Mouse (Mus musculus): ENCODE measurements at regions not wholly inside any gene's neighbourhood (a gene's known extent, or its start where the extent isn't known, plus 50 kb on each side); places are given as distances from the start of the nearest gene placed in this dataset.

DNA sequence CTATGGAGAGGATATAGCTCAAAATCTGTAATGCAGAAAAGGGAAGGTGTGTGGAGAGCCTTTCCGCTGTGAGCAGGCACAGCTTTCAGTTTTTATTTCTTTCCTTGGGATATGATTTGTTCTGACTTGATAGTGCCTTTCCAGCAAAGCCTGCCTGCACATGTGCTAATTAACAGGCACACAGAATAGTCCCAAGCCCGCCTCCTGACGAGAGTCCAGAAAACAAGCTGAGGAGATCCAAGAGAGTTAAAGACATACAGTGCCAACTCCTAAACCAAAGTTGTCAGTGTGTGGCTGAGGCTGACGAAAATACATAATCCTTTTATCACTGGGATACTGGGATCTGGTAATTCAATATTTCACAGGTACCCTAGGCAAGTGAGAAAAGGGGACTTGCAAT lies 224.8 kb upstream of the Gria1 start:
- Histone ChIP-seq H3K27ac (no peak overlapping the region), H3K4me1 (no peaks in the 10 kb centered on the region)
- no peak for ATAC-seq (replicated peaks)

DNA sequence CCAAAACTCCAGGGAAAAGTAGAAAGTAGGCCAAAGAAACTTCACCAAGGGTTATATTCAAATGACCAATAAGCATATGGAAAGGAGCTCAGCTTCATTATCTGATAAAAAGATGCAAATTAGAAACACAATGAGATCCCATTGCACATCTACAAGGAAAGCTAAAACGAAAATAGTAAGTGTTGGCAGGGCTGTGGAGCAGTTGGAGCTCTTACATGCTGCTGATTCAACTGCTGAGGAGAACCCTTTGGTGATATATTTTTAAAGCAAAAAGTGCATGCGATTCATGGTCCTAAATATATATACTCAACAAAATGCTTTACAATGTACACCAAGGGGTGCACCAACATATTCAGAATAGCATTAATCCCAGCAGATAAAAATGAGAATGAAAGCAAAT lies 218.5 kb upstream of the Gria1 start:
- Histone ChIP-seq H3K4me1 (no peaks in the 10 kb centered on the region), H3K27me3 (replicated peaks) (no peaks in the 10 kb centered on the region), H3K27ac (no peak overlapping the region), H3K9me3 (no peaks in the 10 kb centered on the region), H3K4me3 (no peak overlapping the region), H3K36me3 (replicated peaks) (no peaks in the 10 kb centered on the region), H3K4me2 (no peak overlapping the region), H3K9ac (no peak overlapping the region)
- 77% methylated on average over 2 of the region's 2 CpGs for WGBS
- no peak for ATAC-seq (replicated peaks)

More for the DNA sequence above, 224.8 kb upstream of the Gria1 start:
- H3K9me3 ChIP-seq: no peaks in the 10 kb centered on the region
- no peaks in the 10 kb centered on the region for H3K36me3 ChIP-seq (replicated peaks)
- 72% methylated on average over 4 of the region's 4 CpGs for WGBS
- no peak overlapping the region for H3K9ac ChIP-seq
- no peaks in the 10 kb centered on the region for H3K27me3 ChIP-seq (replicated peaks)
- no peak overlapping the region for H3K4me2 ChIP-seq
- no peak overlapping the region for H3K4me3 ChIP-seq

DNA sequence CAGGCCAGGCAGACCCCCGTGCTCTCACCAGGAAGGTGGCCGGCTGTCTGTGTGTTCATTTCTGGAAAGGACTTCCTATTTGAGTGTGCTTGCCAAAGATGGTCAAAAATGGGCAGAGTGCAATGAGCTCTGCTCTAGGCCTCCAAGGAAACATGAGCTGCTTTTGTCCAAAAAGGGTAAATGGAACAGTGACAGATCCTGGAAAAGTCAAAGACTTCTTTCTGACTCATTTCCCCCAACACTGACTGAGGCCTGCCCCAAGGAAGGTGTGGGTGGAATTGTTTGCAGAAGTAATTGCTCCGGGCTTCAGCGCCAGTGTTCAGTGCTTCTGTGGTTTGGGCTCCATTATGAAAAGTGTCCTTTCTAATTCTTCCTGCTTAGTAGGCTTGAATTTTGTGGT lies 203.9 kb upstream of the Gria1 start:
- no peaks in the 10 kb centered on the region for H3K4me1 ChIP-seq
- no peak overlapping the region for H3K4me3 ChIP-seq
- no peak overlapping the region for H3K9ac ChIP-seq
- H3K27me3 ChIP-seq (replicated peaks): no peaks in the 10 kb centered on the region
- no peak for ATAC-seq (replicated peaks)
- H3K9me3 ChIP-seq: no peaks in the 10 kb centered on the region
- H3K27ac ChIP-seq: no peak overlapping the region
- no peak overlapping the region for H3K4me2 ChIP-seq
- no peaks in the 10 kb centered on the region for H3K36me3 ChIP-seq (replicated peaks)
- WGBS: 87% methylated on average over 4 of the region's 4 CpGs

DNA sequence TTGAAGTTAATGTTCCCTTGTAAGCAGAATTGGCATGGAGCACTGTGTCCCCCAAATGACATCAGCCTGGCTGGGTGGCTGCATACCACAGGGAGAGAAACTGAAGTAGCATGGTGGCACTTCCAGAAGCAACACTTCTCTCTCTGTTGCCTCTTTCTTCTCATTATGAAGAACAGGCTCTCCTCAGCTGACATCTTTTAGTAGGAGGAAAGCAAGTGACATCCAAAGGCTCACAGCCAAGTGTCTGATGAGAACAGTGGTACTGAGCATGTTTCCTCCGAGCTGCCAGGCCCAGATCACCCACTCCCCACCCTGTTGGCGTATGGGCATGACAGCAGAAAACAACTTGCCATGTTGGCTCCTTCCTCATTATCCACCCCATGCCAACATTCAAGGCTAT lies 201.0 kb upstream of the Gria1 start:
- H3K9ac ChIP-seq: no peak overlapping the region
- no peak overlapping the region for H3K4me3 ChIP-seq
- no peaks in the 10 kb centered on the region for H3K4me1 ChIP-seq
- no peak overlapping the region for H3K4me2 ChIP-seq
- ATAC-seq (replicated peaks): no peak
- H3K36me3 ChIP-seq (replicated peaks): no peaks in the 10 kb centered on the region
- no peaks in the 10 kb centered on the region for H3K9me3 ChIP-seq
- 96% methylated on average over 2 of the region's 2 CpGs for WGBS
- H3K27ac ChIP-seq: no peak overlapping the region
- no peaks in the 10 kb centered on the region for H3K27me3 ChIP-seq (replicated peaks)

DNA sequence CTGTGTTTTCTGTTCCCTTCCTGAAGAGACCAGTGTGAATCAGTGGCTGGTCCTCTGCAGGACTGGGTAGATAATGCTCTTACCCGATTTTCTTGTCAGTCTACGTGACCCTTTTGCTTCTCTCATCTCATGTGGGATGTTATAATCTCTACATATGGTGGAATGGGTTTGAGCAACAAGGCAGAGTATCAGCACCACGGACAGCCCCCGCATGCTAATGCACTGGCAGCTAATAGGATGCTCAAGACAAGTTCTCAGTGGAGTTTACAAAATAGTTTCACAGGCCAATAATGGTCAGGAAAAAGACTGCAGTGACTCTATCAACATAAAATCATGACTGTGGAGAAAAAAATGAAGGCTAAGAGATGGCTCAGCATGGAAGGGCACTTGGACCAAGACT lies 199.1 kb upstream of the Gria1 start:
- H3K36me3 ChIP-seq (replicated peaks): no peaks in the 10 kb centered on the region
- H3K9ac ChIP-seq: no peak overlapping the region
- no peaks in the 10 kb centered on the region for H3K27me3 ChIP-seq (replicated peaks)
- H3K4me3 ChIP-seq: no peak overlapping the region
- H3K27ac ChIP-seq: no peak overlapping the region
- no peak overlapping the region for H3K4me2 ChIP-seq
- no peaks in the 10 kb centered on the region for H3K4me1 ChIP-seq
- WGBS: 50% methylated on average over 4 of the region's 4 CpGs
- H3K9me3 ChIP-seq: no peaks in the 10 kb centered on the region
- ATAC-seq (replicated peaks): no peak

DNA sequence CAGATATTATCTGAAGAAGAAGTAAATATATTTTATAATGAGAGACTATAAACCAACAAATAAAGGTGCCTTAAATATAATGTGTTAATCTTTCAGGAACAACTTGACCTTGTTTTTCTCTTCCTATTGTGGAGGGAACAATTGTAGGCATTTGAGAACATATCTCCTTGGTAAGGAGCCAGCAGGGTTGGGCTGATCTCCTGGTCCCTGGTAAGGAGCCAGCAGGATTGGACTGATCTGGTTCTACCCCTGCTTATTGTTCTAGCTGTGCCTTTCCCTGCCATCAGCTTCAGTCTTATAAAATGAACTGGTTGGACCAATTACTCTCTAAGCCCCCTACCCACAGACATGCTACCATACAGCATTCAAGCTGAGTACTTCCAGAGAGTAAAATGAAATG lies 187.7 kb upstream of the Gria1 start:
- ATAC-seq (replicated peaks): no peak
- Histone ChIP-seq H3K9me3 (no peaks in the 10 kb centered on the region), H3K27me3 (replicated peaks) (no peaks in the 10 kb centered on the region), H3K4me2 (no peak overlapping the region), H3K9ac (no peak overlapping the region), H3K36me3 (replicated peaks) (no peaks in the 10 kb centered on the region), H3K4me1 (no peaks in the 10 kb centered on the region), H3K4me3 (no peak overlapping the region), H3K27ac (no peak overlapping the region)

DNA sequence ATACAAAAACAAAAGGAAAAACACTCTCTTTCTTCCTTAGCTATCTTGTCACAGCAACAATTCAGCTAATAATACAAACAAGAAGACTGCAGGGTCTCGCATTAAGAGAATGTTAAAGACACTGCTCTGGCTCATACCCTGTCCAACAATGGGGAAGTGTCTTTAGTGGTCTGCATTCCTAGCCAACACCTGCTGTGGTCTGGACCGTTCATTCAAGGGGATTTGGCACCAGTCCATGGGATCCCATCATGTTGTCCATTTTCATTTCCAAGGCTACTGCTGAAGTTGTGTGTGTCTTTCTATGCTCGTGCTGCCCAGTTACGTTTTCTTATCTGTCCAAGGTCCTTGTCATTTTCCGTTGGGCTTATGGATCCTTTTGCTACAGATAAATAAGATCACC lies 183.7 kb upstream of the Gria1 start:
- Histone ChIP-seq H3K9me3 (no peaks in the 10 kb centered on the region), H3K9ac (no peak overlapping the region), H3K27me3 (replicated peaks) (no peaks in the 10 kb centered on the region), H3K4me2 (no peak overlapping the region), H3K4me1 (no peaks in the 10 kb centered on the region), H3K4me3 (no peak overlapping the region), H3K27ac (no peak overlapping the region), H3K36me3 (replicated peaks) (no peaks in the 10 kb centered on the region)
- no peak for ATAC-seq (replicated peaks)
- 59% methylated on average over 5 of the region's 5 CpGs for WGBS

DNA sequence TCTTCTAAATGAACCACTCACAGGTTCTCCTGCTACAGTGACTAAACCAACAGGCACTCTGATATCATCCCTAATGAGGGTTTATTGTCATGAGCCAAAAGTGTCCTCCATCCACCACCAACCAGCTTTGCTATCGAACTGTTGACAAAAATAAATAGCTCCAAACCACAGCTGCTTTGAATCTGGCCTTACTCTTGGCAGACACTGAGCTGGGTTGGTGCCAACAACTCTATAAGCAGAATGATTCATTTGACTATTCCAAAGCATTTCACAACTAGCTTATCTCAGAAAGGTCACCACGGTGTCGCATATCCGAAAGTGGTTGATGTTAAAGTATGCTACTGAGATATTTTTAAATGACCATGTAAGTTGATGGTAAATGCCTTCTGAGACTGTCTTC lies 148.5 kb upstream of the Gria1 start:
- H3K27ac ChIP-seq: no peak overlapping the region
- H3K36me3 ChIP-seq (replicated peaks): no peaks in the 10 kb centered on the region
- H3K4me1 ChIP-seq: no peaks in the 10 kb centered on the region
- no peak overlapping the region for H3K9ac ChIP-seq
- H3K27me3 ChIP-seq (replicated peaks): no peaks in the 10 kb centered on the region
- H3K9me3 ChIP-seq: no peaks in the 10 kb centered on the region
- ATAC-seq (replicated peaks): no peak
- WGBS: 83% methylated on average over 4 of the region's 4 CpGs
- no peak overlapping the region for H3K4me3 ChIP-seq
- no peak overlapping the region for H3K4me2 ChIP-seq

DNA sequence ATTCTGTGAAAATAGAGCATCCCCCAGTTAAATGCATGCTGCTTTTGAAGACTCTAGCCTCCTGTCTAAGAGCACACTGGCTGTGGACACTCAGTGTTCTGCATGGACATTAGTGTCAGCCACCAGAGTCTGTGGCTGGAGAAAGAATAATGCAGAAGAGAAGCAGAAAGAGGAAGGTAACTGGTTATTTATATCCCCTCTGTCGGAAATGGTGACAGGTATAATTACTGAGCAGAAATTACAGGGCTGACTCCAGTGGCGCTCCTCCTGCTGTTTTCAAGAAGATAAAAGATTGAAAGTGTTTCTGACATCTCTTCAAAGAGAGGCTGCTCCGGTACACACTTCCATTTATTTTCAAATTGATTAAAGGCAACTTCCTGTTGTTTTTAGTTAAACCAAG lies 139.5 kb upstream of the Gria1 start:
- Histone ChIP-seq H3K4me1 (peaks cover 4% of the 10 kb centered on the region; the same call in 1 of the 2 replicates), H3K9ac (no peak overlapping the region), H3K4me2 (no peak overlapping the region), H3K27me3 (replicated peaks) (no peaks in the 10 kb centered on the region), H3K9me3 (no peaks in the 10 kb centered on the region), H3K4me3 (no peak overlapping the region), H3K27ac (peak overlapping the region; percentile 19; the same call in 1 of the 2 replicates), H3K36me3 (replicated peaks) (no peaks in the 10 kb centered on the region)
- 44% methylated on average over 3 of the region's 3 CpGs for WGBS
- no peak for ATAC-seq (replicated peaks)

DNA sequence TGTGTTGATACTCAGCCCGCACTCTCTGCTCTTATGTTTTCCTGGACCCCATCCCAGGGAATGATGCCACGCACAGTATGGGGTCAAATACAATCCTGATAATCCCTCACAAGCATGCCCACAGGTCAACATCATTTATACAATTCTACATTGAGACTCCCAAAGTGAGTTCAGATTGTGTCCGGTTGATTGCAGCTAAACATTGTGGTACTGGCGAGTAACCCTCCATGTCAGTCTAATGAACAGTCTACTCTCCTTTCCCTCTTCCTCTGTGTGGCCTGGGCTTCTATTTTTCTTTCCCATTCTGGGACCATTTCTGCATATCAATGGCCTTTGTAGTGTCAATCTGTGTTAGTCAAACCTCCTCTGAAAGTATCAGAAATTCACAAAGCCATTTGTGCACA lies 112.6 kb upstream of the Gria1 start:
- no peak overlapping the region for H3K4me3 ChIP-seq
- no peaks in the 10 kb centered on the region for H3K9me3 ChIP-seq
- H3K4me2 ChIP-seq: no peak overlapping the region
- no peak overlapping the region for H3K9ac ChIP-seq
- no peaks in the 10 kb centered on the region for H3K36me3 ChIP-seq (replicated peaks)
- 0 out of 2 replicates have a peak, but pooled peaks cover 2% of the 10 kb centered on the region for H3K4me1 ChIP-seq
- H3K27ac ChIP-seq: 0 out of 2 replicates have a peak overlapping the region, but pooled peaks have one; percentile 11
- 17% methylated on average over 4 of the region's 4 CpGs for WGBS
- H3K27me3 ChIP-seq (replicated peaks): no peaks in the 10 kb centered on the region
- no peak for ATAC-seq (replicated peaks)

DNA sequence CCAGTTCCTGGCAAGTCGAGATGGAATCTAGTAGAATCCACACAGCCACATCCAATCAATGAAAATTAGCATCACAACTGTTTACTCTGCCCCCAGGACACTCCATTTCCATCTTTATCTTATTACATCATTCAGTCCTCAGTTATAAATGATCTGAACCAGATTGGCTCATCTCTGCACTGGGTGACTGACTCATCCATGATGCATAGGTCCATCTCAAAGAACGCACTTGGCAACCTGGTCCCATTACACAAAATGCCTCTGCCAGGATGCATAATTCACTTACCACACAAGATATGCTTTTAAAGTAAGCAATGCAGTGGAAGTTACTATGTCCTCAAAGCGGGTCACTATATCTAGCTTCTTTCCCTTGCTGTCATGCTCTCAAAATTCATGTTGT lies 110.0 kb upstream of the Gria1 start:
- 0 out of 2 replicates have a peak, but pooled peaks cover 2% of the 10 kb centered on the region for H3K4me1 ChIP-seq
- no peak overlapping the region for H3K4me3 ChIP-seq
- WGBS: 91% methylated on average over 3 of the region's 3 CpGs
- H3K27ac ChIP-seq: no peak overlapping the region
- no peaks in the 10 kb centered on the region for H3K9me3 ChIP-seq
- H3K36me3 ChIP-seq (replicated peaks): no peaks in the 10 kb centered on the region
- no peak overlapping the region for H3K9ac ChIP-seq
- ATAC-seq (replicated peaks): no peak
- H3K4me2 ChIP-seq: no peak overlapping the region
- no peaks in the 10 kb centered on the region for H3K27me3 ChIP-seq (replicated peaks)

DNA sequence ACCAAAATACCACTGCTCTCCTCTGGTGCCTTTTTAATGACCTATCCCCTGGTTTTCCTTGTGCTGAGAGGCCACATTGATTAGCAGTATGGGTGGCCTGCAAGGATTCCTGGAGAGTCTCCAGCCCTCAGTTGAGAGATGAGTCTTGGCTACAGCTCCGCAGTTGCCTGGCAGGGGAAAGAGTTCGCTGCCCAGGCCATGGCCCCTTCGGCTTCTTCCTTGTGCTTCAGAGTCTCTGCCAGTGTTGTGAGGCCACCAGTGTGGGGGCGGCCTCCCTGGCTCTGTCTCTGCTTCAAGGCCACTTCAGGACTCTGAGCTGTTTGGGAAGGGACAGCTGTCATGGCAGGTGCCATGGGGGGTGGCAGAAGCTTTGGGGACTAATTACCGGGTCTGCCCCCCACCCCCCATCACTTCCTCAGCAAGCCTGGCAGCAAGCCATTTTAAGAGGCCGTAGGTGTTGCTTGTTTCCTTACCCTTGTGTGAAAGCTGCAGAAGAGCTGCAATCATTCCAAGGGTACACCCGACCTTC lies 85.8 kb upstream of the Gria1 start:
- Histone ChIP-seq H3K27ac (no peak overlapping the region), H3K4me2 (no peak overlapping the region), H3K27me3 (replicated peaks) (no peaks in the 10 kb centered on the region), H3K36me3 (replicated peaks) (no peaks in the 10 kb centered on the region), H3K9ac (no peak overlapping the region), H3K4me3 (no peak overlapping the region), H3K9me3 (no peaks in the 10 kb centered on the region), H3K4me1 (no peaks in the 10 kb centered on the region)
- ATAC-seq (replicated peaks): no peak
- WGBS: 76% methylated on average over 7 of the region's 7 CpGs

DNA sequence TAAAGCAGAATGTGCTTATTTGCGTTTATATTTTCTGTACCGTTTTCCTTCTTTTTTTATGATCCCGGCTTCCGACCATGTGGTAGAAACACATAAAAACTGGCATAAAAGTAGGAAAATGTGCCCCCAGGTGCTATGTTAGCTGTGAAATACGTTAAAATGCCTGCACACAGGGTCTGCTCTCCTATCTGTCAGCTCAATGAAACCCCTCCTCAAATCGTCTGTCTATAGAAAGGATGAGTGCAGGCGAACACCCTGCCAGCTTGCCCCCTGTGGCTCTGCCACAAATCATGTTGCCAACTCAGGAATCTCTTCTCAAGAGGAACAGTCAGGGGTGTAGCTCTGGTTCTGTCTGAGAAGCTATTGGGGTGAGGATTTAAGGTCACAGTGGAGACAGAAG lies 78.4 kb upstream of the Gria1 start:
- WGBS: 64% methylated on average over 7 of the region's 7 CpGs
- Histone ChIP-seq H3K27me3 (replicated peaks) (no peaks in the 10 kb centered on the region), H3K4me3 (no peak overlapping the region), H3K9ac (no peak overlapping the region), H3K27ac (no peak overlapping the region), H3K4me1 (no peaks in the 10 kb centered on the region), H3K36me3 (replicated peaks) (no peaks in the 10 kb centered on the region), H3K4me2 (no peak overlapping the region), H3K9me3 (no peaks in the 10 kb centered on the region)
- ATAC-seq (replicated peaks): no peak
